Mouse (Mus musculus) kidney, embryonic 16.5 days (tissue): ENCODE measurements around the gene Lats2. TPM values are rescaled to one million over a fixed set of nuclear protein-coding genes. Genes with fewer than 3 reads are reported as not detected.
"Not testable (repeated sequence)": the region's sequence is repeated elsewhere in the genome, so short reads cannot be mapped to it uniquely, and the experiment has no call there.

Experiments
- ATAC-seq: fragments of 200-750 bp; cut with Nextera tagmentation; 2 replicates; pipeline ENCODE4 v1.8.0; 2017; ENCODE audit warnings: moderate TSS enrichment; ENCODE audit not compliant: low FRiP score, low TSS enrichment
- H3K27ac ChIP-seq: fragments of 300-500 bp; sonication (generic); 2 replicates; pipeline ENCODE4 v1.5.1; 2014; ENCODE audit warnings: low read length
- H3K27me3 ChIP-seq: fragments of 300-500 bp; sonication (generic); 2 replicates; pipeline ENCODE4 v1.6.1; 2014; ENCODE audit warnings: low read length, control low read depth, mixed read lengths; ENCODE audit not compliant: insufficient read depth
- H3K36me3 ChIP-seq: fragments of 300-500 bp; sonication (generic); 2 replicates; pipeline ENCODE4 v1.6.1; 2014; ENCODE audit warnings: low read length, control low read depth, mixed read lengths; ENCODE audit not compliant: insufficient read depth
- H3K4me1 ChIP-seq: fragments of 300-500 bp; sonication (generic); 2 replicates; pipeline ENCODE4 v1.6.1; 2014; ENCODE audit warnings: low read length, control low read depth, mixed read lengths; ENCODE audit not compliant: insufficient read depth
- H3K4me2 ChIP-seq: fragments of 300-500 bp; sonication (generic); replicated peaks from 2 replicates; pipeline ENCODE4 v1.6.1; 2014; ENCODE audit warnings: low read depth, low read length
- H3K4me3 ChIP-seq: fragments of 300-500 bp; sonication (generic); 2 replicates; pipeline ENCODE4 v1.5.1; 2014; ENCODE audit warnings: mild to moderate bottlenecking, low read length
- H3K9ac ChIP-seq: fragments of 300-500 bp; sonication (generic); replicated peaks from 2 replicates; pipeline ENCODE4 v1.6.1; 2014; ENCODE audit warnings: low read length
- H3K9me3 ChIP-seq: fragments of 300-500 bp; sonication (generic); 2 replicates; pipeline ENCODE4 v1.6.1; 2016; ENCODE audit warnings: low read length, control low read depth
- WGBS: fragments of 180-500 bp; shearing (Covaris S2); extraction: QIAGEN DNeasy Blood & Tissue Kit; methylation state at CpG from one replicate; pipeline ENCODE4 v1.1.7; 2014; 5-methylcytosine and 5-hydroxymethylcytosine counted together
- polyA plus RNA-seq: library from polyadenylated mRNA; unstranded; fragments of >200 nt; fragmentation: Nextera tagmentation; extraction: Ambion mirVana; gene quantifications from 2 replicates; pipeline ENCODE4 v1.2.1, GENCODE M21; 2015

Gene Lats2
- polyA plus RNA-seq, 1 experiment from 2014 or later = 25.9 TPM

DNA sequence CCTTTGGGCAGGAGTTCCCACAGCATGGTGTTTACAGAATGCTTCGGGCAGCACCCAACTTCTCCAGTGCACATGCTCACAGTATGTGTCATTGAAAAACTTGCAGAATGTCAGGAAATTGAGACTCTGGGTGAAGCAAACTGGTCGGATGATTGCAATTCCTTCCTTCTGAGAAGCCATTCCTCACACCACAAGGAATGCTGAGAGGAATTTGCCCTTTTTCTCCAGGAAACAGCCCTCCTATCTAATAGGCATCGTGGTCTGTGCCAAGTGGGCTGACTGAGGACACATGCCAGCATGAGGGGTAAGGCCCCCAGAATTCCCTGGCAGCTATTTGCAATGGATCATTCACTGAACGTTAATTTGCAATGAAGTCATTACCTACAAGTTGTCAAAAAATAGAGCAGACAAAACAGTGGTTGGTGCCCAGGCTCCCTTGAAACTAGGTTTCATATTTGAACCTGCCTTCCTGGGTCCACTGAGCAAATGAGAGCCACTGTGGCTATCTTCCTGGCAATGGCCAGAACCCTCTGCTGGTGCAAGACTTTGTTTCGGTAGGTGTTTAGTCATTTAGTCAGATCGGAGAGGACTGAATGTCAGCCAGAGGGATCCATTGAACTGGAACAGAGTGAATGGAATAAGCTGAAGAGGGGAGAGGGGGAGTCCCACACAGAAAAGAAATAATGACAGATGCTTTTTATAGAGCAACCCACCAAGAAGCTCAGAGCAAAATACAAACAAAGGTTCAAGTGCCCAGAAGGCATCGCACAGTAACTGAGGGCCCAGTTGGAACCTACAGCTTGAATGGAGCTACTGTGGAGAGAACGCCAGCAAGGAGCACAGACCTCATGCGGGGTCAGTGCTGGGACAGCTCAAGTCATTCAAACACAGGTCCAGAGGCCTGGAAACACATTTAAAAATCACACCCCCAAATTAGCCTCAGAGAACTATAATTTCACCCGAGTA, 2.5 kb upstream of the Lats2 start:
- ATAC-seq = no peak
- no peak overlapping the region for H3K4me3 ChIP-seq
- H3K36me3 ChIP-seq = no peaks in the 10 kb centered on the region
- H3K9me3 ChIP-seq = no peaks in the 10 kb centered on the region
- WGBS = 62% methylated on average over 10 of the region's 10 CpGs
- H3K4me1 ChIP-seq = peaks cover 12% of the 10 kb centered on the region
- H3K4me2 ChIP-seq = no peak overlapping the region
- no peak overlapping the region for H3K27ac ChIP-seq
- no peaks in the 10 kb centered on the region for H3K27me3 ChIP-seq
- H3K9ac ChIP-seq = no peak overlapping the region

DNA sequence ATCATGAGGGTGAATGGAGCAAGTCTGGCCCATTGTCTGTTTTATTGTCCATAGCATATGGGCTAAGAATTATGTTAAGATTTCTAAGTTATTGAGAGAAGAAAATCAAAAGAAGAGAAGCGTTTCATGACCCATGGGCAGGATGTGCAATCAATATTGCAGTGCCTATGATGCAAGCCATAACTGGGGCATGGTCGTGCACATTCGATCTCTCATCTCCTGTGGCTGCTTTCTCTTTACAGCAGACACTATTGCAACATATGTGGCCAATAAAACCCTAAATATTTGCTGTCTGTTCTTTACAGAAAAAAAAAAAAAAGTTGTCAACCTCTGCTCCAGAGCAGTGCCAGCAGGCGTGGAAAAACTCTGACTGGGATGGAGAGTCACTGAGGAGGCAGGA, 2.1 kb downstream of the Lats2 start:
- H3K4me1 ChIP-seq = peaks cover 19% of the 10 kb centered on the region
- no peaks in the 10 kb centered on the region for H3K9me3 ChIP-seq
- no peak overlapping the region for H3K27ac ChIP-seq
- H3K36me3 ChIP-seq = no peaks in the 10 kb centered on the region
- no peak overlapping the region for H3K4me2 ChIP-seq
- no peaks in the 10 kb centered on the region for H3K27me3 ChIP-seq
- no peak for ATAC-seq
- H3K9ac ChIP-seq = no peak overlapping the region
- no peak overlapping the region for H3K4me3 ChIP-seq
- 81% methylated on average over 4 of the region's 4 CpGs for WGBS

DNA sequence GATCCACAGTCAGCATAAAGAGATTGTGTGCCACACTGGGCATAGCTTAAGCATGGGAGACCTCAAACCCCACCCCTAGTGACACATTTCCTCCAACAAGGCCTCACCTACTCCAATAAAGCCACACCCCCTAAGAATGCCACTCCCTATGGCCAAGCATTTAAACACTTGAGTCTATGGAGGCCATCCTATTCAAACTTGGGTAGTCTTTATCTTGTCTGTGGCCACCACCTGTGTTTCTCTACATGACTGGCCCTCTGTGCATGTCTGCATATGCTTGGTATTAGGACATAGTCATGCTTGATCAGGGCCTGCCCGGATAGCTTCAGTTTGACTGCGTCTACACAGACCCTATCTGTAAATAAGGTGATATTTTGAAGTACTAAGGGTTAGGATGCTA, 2.5 kb downstream of the Lats2 start:
- H3K27me3 ChIP-seq = no peaks in the 10 kb centered on the region
- no peaks in the 10 kb centered on the region for H3K36me3 ChIP-seq
- no peak overlapping the region for H3K4me3 ChIP-seq
- H3K9ac ChIP-seq = no peak overlapping the region
- no peak for ATAC-seq
- 90% methylated on average over 2 of the region's 2 CpGs for WGBS
- no peak overlapping the region for H3K27ac ChIP-seq
- no peak overlapping the region for H3K4me2 ChIP-seq
- H3K9me3 ChIP-seq = no peaks in the 10 kb centered on the region
- H3K4me1 ChIP-seq = peaks cover 16% of the 10 kb centered on the region

DNA sequence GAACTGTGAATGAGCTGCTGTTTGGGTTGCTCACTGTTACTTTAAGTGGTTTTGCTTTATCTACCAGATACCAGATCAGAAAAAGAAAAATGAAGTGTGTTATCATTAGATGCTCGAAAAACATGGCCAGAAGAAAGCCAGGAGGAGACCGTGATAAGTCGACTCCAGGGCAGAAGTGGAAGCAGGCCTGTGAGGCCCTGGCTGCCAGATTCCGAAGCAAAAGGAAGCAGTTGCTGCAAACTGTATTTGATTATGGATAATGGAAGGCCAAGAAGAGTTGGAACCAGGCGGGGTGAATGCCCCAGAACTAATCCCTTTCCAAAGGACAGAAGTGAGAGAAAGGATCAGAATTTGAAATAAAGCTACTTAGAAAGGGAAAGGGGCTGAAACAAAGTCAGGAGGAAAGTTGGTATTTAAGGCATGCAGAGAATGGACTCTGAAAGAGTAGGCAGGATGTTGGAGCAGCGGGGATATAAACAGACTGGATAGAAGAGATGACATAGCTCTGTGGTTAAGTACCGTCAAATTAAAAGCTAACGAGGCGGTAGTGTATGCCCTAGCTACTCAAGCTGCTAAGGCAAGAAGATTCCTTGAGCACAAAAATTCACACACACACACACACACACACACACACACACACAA, 4.7 kb downstream of the Lats2 start:
- peak overlapping the region; percentile 21 for H3K27ac ChIP-seq
- no peak for ATAC-seq
- 0 out of 2 replicates have a peak, but pooled peaks cover 7% of the 10 kb centered on the region for H3K4me1 ChIP-seq
- no peak overlapping the region for H3K4me2 ChIP-seq
- WGBS = 50% methylated on average over 9 of the region's 9 CpGs
- no peaks in the 10 kb centered on the region for H3K36me3 ChIP-seq
- H3K4me3 ChIP-seq = no peak overlapping the region
- H3K9me3 ChIP-seq = no peaks in the 10 kb centered on the region
- H3K9ac ChIP-seq = 0 out of 2 replicates have a peak overlapping the region, but pooled peaks have one; percentile 3
- no peaks in the 10 kb centered on the region for H3K27me3 ChIP-seq

GRCm38 (mm10) chr14:57751006-57751405, 7.2 kb downstream of the Lats2 start:
- not testable (repeated sequence) for H3K27ac ChIP-seq, H3K4me2 ChIP-seq, H3K27me3 ChIP-seq, H3K9me3 ChIP-seq, H3K36me3 ChIP-seq, H3K9ac ChIP-seq, ATAC-seq, H3K4me3 ChIP-seq
- peaks cover 20% of the 10 kb centered on the region for H3K4me1 ChIP-seq

DNA sequence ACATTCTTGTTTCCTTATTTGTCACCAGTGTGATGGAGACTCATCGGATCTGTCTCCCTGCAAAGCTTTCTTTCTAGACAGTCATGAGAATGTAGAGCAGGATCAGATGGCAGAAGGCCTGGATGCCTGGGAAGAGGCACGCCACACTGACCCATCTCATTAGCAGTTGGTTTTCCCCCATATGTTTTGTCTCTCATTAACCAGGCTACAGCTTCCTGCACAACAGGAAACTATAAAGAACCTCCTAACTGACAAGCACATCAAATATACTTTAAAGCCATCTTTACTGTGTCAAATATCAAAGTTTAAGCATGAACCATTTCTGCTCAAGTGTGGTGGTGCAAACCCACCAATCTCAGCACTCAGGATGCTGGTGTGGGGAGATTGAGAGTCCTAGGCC, 8.7 kb downstream of the Lats2 start:
- no peak for ATAC-seq
- Histone ChIP-seq H3K36me3 (no peaks in the 10 kb centered on the region), H3K9me3 (no peaks in the 10 kb centered on the region), H3K4me2 (no peak overlapping the region), H3K27ac (no peak overlapping the region), H3K4me1 (peaks cover 20% of the 10 kb centered on the region), H3K4me3 (no peak overlapping the region), H3K27me3 (no peaks in the 10 kb centered on the region), H3K9ac (no peak overlapping the region)
- 43% methylated on average over 2 of the region's 2 CpGs for WGBS

DNA sequence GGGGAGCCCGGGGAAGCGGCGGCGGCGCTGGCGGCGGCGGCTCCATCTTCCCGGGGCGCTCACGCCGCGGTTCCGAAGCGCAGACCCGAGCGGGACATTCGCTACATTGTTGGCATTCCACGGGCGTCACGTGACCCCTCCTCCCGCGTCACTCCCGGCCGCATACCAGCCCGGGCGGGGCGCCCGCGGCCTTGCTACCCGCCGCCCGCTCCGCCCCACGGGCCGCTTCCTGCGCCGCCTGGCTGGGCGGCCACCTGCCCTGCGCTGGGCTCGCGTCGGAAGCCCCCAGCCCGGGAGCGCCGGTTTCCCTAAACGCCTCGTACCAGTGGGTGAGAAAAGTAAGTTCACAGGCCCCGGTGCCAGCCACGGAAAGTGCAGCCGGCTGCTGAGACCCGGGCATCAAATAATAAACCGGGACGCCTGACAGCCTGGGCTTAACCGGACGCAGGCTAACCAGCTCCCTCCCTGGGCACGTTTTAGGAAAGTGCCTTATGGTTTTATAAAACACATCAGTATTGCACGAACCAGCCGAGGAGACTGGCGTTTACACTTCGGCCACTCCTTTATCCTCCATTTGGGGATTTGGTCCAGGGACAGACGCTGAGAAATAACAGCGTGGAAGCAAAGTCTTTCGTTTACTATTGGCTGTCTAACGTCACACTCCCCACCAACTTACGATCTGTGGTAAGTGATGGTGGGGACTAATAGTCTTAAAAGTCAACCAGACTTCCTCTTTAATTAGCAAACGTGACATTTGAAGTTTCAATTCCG, 12.0 kb downstream of the Lats2 start, which contains the start of gene Gm49361:
TSS of gene Gm49361 (minus strand) at position 103 of the 771 bp plus-strand sequence.
- Histone ChIP-seq H3K27ac (peak within 1 kb of the TSS; percentile 95), H3K9ac (peak within 1 kb of the TSS; percentile 98), H3K4me3 (peak within 1 kb of the TSS; percentile 95), H3K36me3 (no peaks in the 10 kb centered on the region), H3K9me3 (no peaks in the 10 kb centered on the region), H3K27me3 (no peaks in the 10 kb centered on the region), H3K4me2 (peak within 1 kb of the TSS; percentile 82), H3K4me1 (peaks cover 34% of the 10 kb centered on the region)
- ATAC-seq = peak; percentile 91
- under 1% methylated on average over 65 of the region's 68 CpGs for WGBS

DNA sequence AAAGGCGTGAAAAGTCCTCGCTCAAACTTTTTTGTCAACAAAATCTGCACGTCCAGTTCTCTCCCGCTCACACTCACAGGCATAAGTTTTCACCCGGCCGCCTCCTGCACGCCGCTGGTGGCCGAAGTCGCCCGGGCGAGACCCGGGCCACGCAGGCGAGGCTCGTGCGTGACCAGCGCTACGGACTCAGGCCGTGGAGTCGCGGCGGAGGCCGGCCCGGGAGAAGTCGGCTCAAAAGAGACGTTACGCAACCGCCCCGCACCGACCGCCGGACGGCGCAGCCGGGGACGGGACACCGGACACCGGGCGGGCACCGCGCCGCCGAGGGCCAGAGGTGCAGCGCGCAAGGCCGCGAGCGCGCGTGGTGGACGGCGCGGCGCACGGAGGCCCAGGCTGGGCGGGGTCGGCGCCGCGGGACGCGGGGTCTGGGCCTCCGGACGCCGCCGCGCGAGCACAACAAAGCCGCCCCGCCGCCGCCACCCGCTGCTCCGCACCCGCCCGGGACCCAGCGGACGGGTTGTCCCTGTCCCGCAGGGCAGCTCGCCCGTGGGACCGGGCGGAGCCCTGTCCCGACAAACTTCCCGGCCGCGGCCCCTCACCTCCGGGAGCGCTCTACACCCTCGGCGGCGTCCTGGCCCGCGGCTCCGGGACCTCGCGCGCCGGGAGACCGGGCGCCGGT, 12.8 kb downstream of the Lats2 start:
- peak; percentile 64 for ATAC-seq
- peak overlapping the region; percentile 95 for H3K4me3 ChIP-seq
- WGBS = under 1% methylated on average over 79 of the region's 103 CpGs
- H3K27me3 ChIP-seq = no peaks in the 10 kb centered on the region
- H3K36me3 ChIP-seq = no peaks in the 10 kb centered on the region
- peaks cover 36% of the 10 kb centered on the region for H3K4me1 ChIP-seq
- H3K27ac ChIP-seq = peak overlapping the region; percentile 95
- H3K4me2 ChIP-seq = peak overlapping the region; percentile 82
- peak overlapping the region; percentile 98 for H3K9ac ChIP-seq
- H3K9me3 ChIP-seq = no peaks in the 10 kb centered on the region

DNA sequence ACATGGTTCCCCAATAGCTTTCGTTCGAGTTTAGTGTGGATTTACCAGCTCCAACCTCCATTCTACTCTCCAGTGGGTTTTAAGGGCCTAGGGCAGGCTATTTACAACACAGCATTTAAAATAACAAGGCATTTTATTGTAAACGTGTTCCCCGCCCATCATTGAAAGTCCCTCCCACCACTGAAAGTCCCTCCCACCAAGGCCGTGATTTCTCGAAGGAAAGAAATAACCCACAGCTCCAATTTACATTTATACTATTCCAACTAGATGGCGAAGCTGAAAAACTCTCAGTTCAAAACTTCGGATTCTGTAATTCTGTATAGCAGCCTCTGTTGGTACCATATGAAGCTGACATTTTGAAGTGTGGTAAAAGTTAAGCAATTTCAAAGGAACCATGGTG, 13.6 kb downstream of the Lats2 start:
- no peaks in the 10 kb centered on the region for H3K36me3 ChIP-seq
- H3K4me2 ChIP-seq = peak overlapping the region; percentile 82
- H3K27ac ChIP-seq = 0 out of 2 replicates have a peak overlapping the region, but pooled peaks have one; percentile 20
- WGBS = 1% methylated on average over 8 of the region's 8 CpGs
- H3K9ac ChIP-seq = peak overlapping the region; percentile 48
- H3K4me3 ChIP-seq = peak overlapping the region; percentile 95
- H3K27me3 ChIP-seq = no peaks in the 10 kb centered on the region
- H3K4me1 ChIP-seq = peaks cover 36% of the 10 kb centered on the region
- no peak for ATAC-seq
- no peaks in the 10 kb centered on the region for H3K9me3 ChIP-seq
